Mouse (Mus musculus) heart, postnatal 0 days (tissue): ENCODE results near the gene Gjd3.

Experiments
- CTCF ChIP-seq: IDR thresholded peaks from 2 replicates; pipeline ENCODE4 v1.5.1; 2016; ENCODE audit warnings: antibody characterized with exemption, control low read depth, low read depth
- EP300 ChIP-seq: IDR thresholded peaks from 2 replicates; pipeline ENCODE4 v1.6.1; 2016; ENCODE audit warnings: antibody characterized with exemption, low read depth

DNA sequence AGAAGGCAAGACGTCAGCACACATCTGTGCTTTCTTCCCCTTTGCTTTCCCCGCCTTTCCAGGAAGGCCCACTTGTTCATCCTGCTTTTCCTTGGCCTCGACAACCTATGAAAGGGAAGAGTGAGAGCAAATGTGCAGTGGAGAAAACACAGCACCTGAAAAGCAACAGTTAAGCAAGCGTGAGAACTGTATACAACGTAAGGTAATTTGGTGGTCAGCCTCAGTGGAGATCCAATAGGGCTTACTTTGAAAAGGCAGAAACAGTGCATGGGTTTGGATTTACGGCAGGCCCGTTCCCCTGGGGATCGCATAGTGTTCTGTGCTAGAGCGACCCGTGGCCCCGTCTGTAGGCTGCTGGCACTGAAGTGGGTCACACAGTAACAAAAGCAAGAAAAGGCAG lies 16.4 kb upstream of the Gjd3 start:
- TF ChIP-seq CTCF (no peak), EP300 (no peak)
